Mouse (Mus musculus) heart, embryonic 14.5 days (tissue): ENCODE measurements around the gene Erg. TPM values are rescaled to one million over a fixed set of nuclear protein-coding genes. Genes with fewer than 3 reads are reported as not detected.

ENCODE experiments used
- ATAC-seq: fragments of 200-750 bp; cut with Nextera tagmentation; 2 replicates; pipeline ENCODE4 v1.8.0; 2017; ENCODE audit warnings: low read depth, moderate TSS enrichment; ENCODE audit not compliant: insufficient number of reproducible peaks, insufficient read depth, low FRiP score
- H3K27ac ChIP-seq, 2 experiments: fragments of 200-500 bp in 1 of 2; fragments of 300-500 bp in 1 of 2; sonication (generic) in 1 of 2; replicated peaks in 1 of 2; 2 replicates each; pipeline ENCODE4 v1.5.1; 2012 to 2014; ENCODE audit warnings: low read depth in 2 of 2, low read length in 2 of 2, control low read depth in 1 of 2, mild to moderate bottlenecking in 1 of 2, mixed read lengths in 1 of 2; ENCODE audit not compliant: control insufficient read depth in 1 of 2, insufficient read depth in 1 of 2
- H3K27me3 ChIP-seq: fragments of 300-500 bp; sonication (generic); 2 replicates; pipeline ENCODE4 v1.6.1; 2014; ENCODE audit warnings: mild to moderate bottlenecking, low read length, control low read depth; ENCODE audit not compliant: control insufficient read depth, insufficient read depth
- H3K36me3 ChIP-seq: fragments of 300-500 bp; sonication (generic); 2 replicates; pipeline ENCODE4 v1.6.1; 2014; ENCODE audit warnings: mild to moderate bottlenecking, control low read depth, low read length, mixed read lengths; ENCODE audit not compliant: control insufficient read depth, insufficient read depth
- H3K4me1 ChIP-seq, 2 experiments: fragments of 200-500 bp in 1 of 2; fragments of 300-500 bp in 1 of 2; sonication (generic) in 1 of 2; 2 replicates each; pipeline ENCODE4 v1.6.1; 2012 to 2014; ENCODE audit warnings: low read length in 2 of 2, control low read depth in 1 of 2, mixed read lengths in 1 of 2; ENCODE audit not compliant: control insufficient read depth in 2 of 2, insufficient read depth in 2 of 2
- H3K4me2 ChIP-seq: fragments of 300-500 bp; sonication (generic); 2 replicates; pipeline ENCODE4 v1.6.1; 2014; ENCODE audit warnings: mild to moderate bottlenecking, low read length
- H3K4me3 ChIP-seq, 2 experiments: fragments of 200-500 bp in 1 of 2; fragments of 300-500 bp in 1 of 2; sonication (generic) in 1 of 2; 2 replicates each; pipeline ENCODE4 v1.5.1; 2012 to 2014; ENCODE audit warnings: low read length in 2 of 2, mild to moderate bottlenecking in 2 of 2, control low read depth in 1 of 2, low read depth in 1 of 2, moderate library complexity in 1 of 2; ENCODE audit not compliant: control insufficient read depth in 1 of 2, insufficient read depth in 1 of 2
- H3K9ac ChIP-seq: fragments of 300-500 bp; sonication (generic); 2 replicates; pipeline ENCODE4 v1.6.1; 2014; ENCODE audit warnings: mild to moderate bottlenecking, low read length
- H3K9me3 ChIP-seq: fragments of 300-500 bp; sonication (generic); 2 replicates; pipeline ENCODE4 v1.6.1; 2016; ENCODE audit warnings: low read length, control low read depth; ENCODE audit not compliant: control insufficient read depth
- WGBS: fragments of 180-500 bp; shearing (Covaris S2); extraction: QIAGEN DNeasy Blood & Tissue Kit; methylation state at CpG from one replicate; pipeline ENCODE4 v1.1.7; 2014; 5-methylcytosine and 5-hydroxymethylcytosine counted together
- polyA plus RNA-seq: library from polyadenylated mRNA; unstranded; fragments of >200 nt; fragmentation: Nextera tagmentation; extraction: Ambion mirVana; gene quantifications from 2 replicates; pipeline ENCODE4 v1.2.1, GENCODE M21; 2014

The Erg gene
- polyA plus RNA-seq, 1 experiment from 2014 or later = 5.7 TPM

DNA sequence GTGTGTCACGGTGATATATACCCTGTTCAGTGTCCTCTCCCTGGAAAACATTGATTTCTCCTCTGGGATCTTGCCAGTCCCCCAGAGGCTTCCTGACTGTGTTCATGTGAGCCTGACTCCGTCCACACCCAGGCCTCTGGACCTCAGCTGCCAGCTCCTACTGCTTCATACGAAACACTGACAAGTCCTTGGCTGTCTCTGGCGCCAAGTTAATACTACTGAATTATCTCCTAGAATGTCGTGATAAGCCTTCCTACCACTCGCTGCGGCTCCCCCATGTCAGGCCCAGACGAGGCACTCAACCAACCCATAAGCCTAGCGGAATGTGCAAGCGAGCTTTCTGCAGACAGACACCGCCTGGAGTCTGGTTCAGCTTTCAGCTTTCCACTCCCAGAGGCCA lies 210.0 kb downstream of the Erg start:
- Histone ChIP-seq H3K9me3 (no peaks in the 10 kb centered on the region), H3K36me3 (0 out of 2 replicates have a peak, but pooled peaks cover 7% of the 10 kb centered on the region), H3K9ac (no peak overlapping the region; the same call in 1 of the 2 replicates), H3K4me2 (0 out of 2 replicates have a peak overlapping the region, but pooled peaks have one; percentile 5), H3K4me3 (no peak overlapping the region), H3K27ac (peak overlapping the region; percentile 62 to 72), H3K4me1 (peaks cover 22 to 32% of the 10 kb centered on the region in 2 experiments), H3K27me3 (no peaks in the 10 kb centered on the region)
- peak; percentile 66 for ATAC-seq
- 14% methylated on average over 11 of the region's 11 CpGs for WGBS

DNA sequence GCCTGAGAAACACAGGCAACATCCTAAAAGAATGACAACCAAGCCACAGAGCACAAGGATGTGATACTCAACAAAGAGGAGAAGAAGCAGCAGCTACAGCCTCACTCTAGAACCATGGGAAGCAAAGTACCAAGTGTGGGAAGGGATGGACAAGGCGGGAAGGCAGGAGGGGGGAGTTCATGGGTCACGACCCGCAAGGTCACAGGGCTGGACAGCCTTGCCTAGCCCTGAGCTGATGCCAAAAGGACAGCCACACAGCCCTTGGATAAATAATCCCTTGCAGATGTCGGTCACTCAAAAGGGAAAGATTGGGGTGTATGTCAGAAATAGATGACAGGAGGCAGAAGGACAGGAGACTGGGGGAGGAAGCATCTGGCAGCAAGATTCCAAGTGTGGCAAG lies 211.7 kb downstream of the Erg start:
- no peak for ATAC-seq
- Histone ChIP-seq H3K9me3 (no peaks in the 10 kb centered on the region), H3K27ac (no peak overlapping the region), H3K4me1 (peaks cover 26 to 35% of the 10 kb centered on the region in 2 experiments), H3K4me2 (no peak overlapping the region), H3K4me3 (no peak overlapping the region), H3K36me3 (0 out of 2 replicates have a peak, but pooled peaks cover 7% of the 10 kb centered on the region), H3K27me3 (no peaks in the 10 kb centered on the region), H3K9ac (no peak overlapping the region)
- WGBS = 81% methylated on average over 4 of the region's 4 CpGs

DNA sequence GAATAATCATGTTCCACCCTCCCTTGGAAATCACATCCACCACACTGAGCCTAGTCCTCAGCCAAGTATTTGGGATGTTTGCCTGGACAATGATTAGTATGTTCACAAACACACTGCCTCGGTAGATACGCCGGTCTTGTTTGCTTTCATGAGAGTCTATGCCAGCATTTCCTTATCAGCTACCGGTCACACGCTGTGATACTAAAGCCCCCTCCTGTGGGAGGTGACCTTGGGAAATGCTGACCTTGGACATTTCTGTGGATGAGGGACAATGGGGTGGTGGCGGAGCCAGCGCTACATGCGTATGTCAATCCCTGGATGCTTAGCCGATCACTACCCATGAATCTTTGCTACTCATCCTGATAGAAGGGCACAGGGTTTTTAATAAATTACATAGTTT lies 213.4 kb downstream of the Erg start:
- Histone ChIP-seq H3K4me1 (peaks cover 26 to 35% of the 10 kb centered on the region in 2 experiments), H3K9me3 (no peaks in the 10 kb centered on the region), H3K9ac (no peak overlapping the region), H3K27me3 (no peaks in the 10 kb centered on the region), H3K4me3 (no peak overlapping the region), H3K4me2 (no peak overlapping the region), H3K36me3 (no peaks in the 10 kb centered on the region), H3K27ac (no peak overlapping the region)
- 55% methylated on average over 9 of the region's 9 CpGs for WGBS
- ATAC-seq = no peak

DNA sequence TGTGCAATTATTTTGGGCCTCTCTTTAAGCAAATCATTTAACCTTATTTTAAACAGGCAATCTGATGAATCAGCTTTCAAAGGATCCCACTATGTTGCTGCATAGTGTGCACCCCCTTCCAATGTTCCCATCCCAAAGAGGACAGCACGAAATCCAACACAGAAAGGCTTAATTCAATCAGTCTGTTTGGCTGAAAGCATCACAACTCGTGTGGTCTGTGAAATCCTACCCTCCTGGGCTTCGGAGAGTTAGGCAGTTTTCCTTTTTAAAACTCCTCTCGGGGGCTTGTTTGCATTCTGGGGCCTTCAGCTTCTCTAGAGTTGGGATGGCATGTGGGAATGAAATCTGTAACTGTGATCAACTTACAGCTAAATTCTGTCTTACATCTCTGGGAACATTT lies 214.7 kb downstream of the Erg start:
- no peaks in the 10 kb centered on the region for H3K36me3 ChIP-seq
- no peak for ATAC-seq
- 79% methylated on average over 4 of the region's 4 CpGs for WGBS
- H3K9me3 ChIP-seq = no peaks in the 10 kb centered on the region
- H3K4me2 ChIP-seq = no peak overlapping the region
- H3K9ac ChIP-seq = no peak overlapping the region
- no peak overlapping the region for H3K27ac ChIP-seq
- peaks cover 21 to 28% of the 10 kb centered on the region in 2 experiments for H3K4me1 ChIP-seq
- H3K27me3 ChIP-seq = no peaks in the 10 kb centered on the region
- no peak overlapping the region for H3K4me3 ChIP-seq

DNA sequence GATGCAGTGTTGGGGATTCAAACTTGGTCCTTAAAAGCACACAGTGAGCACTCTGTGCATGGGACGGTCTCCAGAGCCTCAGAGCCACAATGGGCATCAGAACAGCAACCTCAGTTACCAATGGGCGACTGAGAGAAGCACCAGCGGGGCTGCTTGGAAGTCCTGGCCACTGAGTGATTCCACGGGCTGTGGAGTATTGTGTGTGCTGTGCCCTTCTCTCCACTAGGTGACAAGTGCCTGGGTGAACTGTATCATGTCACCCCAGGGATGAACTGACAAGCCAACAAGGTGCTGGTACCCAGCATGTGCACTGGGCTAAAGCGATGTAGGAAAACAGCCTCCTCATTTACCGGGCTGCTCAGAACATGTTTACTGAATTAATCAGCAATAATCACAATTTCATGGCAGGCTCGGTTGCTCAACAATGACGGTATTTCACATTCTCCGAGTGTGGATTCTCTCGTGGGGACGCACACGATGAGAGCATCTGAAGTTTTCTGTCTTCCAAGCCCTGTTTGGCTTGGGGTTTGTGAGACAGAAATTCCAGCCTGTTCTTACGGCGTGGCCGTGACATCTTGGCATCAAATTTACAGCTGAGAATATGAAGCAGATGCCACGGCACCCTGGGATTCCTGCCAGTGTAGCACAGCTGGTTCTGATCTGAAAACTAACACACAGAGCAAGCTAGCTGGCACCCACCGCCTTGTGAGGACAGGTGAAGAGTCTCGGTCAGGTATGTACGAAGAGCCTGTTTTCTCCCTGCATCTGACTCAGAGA lies 219.2 kb downstream of the Erg start:
- peaks cover 3 to 4% of the 10 kb centered on the region in 2 experiments for H3K4me1 ChIP-seq
- H3K36me3 ChIP-seq = no peaks in the 10 kb centered on the region
- no peak overlapping the region for H3K9ac ChIP-seq
- H3K4me3 ChIP-seq = no peak overlapping the region
- H3K27ac ChIP-seq = no peak overlapping the region
- H3K4me2 ChIP-seq = no peak overlapping the region
- no peaks in the 10 kb centered on the region for H3K9me3 ChIP-seq
- H3K27me3 ChIP-seq = no peaks in the 10 kb centered on the region
- ATAC-seq = no peak
- 86% methylated on average over 19 of the region's 19 CpGs for WGBS

DNA sequence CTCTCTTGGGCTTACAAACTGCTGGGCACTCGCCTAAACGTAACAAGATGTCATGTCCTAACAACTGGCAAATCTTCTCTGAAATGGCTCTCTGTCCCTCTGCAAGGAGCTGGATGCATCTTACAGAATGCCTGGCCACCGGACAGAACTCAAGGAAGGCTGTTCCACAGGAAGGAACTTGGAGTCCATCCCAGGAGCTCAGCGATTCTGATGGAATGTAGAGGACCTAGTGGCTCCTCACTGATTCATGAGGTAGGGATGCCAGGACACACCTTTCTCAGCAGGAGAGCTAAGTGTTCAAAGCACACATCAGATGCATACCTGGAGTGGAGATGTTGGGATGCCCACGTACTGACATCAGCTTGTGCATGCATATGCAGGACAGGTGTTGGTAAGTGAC lies 221.2 kb downstream of the Erg start:
- no peak overlapping the region for H3K9ac ChIP-seq
- no peaks in the 10 kb centered on the region for H3K9me3 ChIP-seq
- H3K4me2 ChIP-seq = no peak overlapping the region
- 81% methylated on average over 5 of the region's 5 CpGs for WGBS
- peaks cover 0 to under 1% of the 10 kb centered on the region in 2 experiments; a peak in 2 of 4 replicates for H3K4me1 ChIP-seq
- no peaks in the 10 kb centered on the region for H3K27me3 ChIP-seq
- no peak overlapping the region for H3K27ac ChIP-seq
- H3K36me3 ChIP-seq = no peaks in the 10 kb centered on the region
- ATAC-seq = no peak
- H3K4me3 ChIP-seq = no peak overlapping the region

DNA sequence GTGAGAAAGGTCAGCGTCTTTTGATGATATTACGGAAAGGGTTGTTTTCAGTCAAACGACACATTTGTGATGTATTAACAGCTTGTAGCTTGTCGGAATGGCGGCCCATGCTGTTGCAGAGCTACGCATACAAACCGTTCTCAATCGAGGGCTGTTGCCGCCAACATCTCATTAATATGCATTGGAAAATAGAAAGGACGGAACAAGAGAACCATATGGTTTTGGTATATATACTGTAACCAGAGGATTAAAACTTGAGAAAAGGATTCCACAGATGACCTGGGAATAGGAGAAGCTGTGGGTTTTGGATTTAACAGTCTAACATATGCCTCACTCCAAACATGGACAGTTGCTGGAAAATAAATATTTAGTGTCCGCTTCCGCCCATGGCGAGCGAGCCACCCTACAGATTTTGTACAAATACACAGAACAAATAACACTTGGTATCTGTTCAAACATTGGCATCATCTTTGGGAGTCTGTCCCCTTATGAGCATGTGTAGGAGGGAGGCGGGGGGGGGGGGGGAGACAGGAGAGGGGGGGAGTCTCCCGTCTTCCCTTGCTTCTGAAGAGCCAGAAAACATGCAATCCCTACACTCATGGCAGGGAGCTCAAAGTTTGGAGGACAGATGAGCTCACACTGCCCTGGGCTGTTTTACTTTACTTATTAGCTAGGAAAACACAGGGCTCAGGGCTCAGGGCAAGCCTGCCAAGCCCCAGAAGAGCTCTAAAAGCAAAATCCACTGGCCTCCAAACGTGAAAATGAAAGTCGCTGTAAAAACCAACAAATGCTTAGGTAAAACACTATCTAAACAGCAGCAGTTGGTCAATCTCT lies 222.5 kb downstream of the Erg start:
- H3K9me3 ChIP-seq = no peaks in the 10 kb centered on the region
- H3K27ac ChIP-seq = no peak overlapping the region

More for the DNA sequence above, 222.5 kb downstream of the Erg start:
- H3K4me3 ChIP-seq = no peak overlapping the region
- WGBS = 92% methylated on average over 17 of the region's 18 CpGs
- no peak overlapping the region for H3K4me2 ChIP-seq
- H3K36me3 ChIP-seq = no peaks in the 10 kb centered on the region
- no peak for ATAC-seq
- H3K4me1 ChIP-seq = no peaks in the 10 kb centered on the region; a peak in 2 of 4 replicates
- H3K27me3 ChIP-seq = no peaks in the 10 kb centered on the region
- H3K9ac ChIP-seq = no peak overlapping the region
